9 mouse cellular contexts compared by ENCODE assay signal in the genomic region with DNA sequence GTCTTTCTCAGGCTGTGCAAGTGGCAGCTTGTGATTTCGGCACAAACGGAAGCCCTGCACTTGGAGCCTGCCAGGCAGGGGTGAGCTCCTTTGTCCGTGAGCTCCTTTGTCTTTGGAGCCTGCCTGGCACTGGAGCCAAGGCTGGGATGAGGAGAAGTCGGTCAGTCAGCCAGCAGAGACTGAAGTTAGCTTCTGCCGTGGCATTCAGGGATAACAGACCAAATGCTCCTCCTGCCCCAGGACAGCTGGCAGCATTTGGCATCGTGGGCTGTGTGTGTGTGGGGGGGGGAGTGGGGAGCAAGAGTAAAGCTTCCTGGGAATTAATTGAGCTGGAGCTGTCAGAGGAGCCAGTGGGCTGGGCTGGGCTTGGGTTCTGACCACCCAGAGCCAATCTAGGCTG.
DNase-seq lines count a peak whose midpoint lies in the region; ATAC-seq lines count a peak whose summit lies in the region.
"Had no signal": no experiment of that assay in that cellular context is flagged by ENCODE, and none has a peak within 500 bp of the region (broad histone marks: within the 10 kb centered on the region; RNA-seq: fewer than 3 reads in every experiment).

No protein-coding gene starts in this region.

- H3K36me3 ChIP-seq in forebrain, embryonic 16.5 days (ENCODE audit: control insufficient read depth, insufficient read depth): no peaks in the 10 kb centered on the region
- no peaks in the 10 kb centered on the region for H3K36me3 ChIP-seq in midbrain, embryonic 14.5 days (ENCODE audit: control insufficient read depth, insufficient read depth, low read length)
- no peaks in the 10 kb centered on the region for H3K36me3 ChIP-seq in kidney, embryonic 14.5 days (ENCODE audit: control insufficient read depth, insufficient read depth, low read length)
- H3K36me3 ChIP-seq: stomach, embryonic 15.5 days had no signal

- peak; percentile 19 to 65 for DNase-seq in kidney, postnatal 25 days
- DNase-seq in kidney, adult 9 months: no peak
- peak; percentile 47 to 59 for DNase-seq in cerebellum, adult 18-20 months
- DNase-seq in midbrain, embryonic 14.5 days: peak; percentile 82
- DNase-seq in spleen, adult 12 weeks (ENCODE audit: low spot score): no peak
- no peak for DNase-seq in adrenal gland, adult 18-20 months (ENCODE audit: low spot score in 2 of 2)

- H3K9me3 ChIP-seq in forebrain, embryonic 16.5 days (ENCODE audit: control insufficient read depth, low read length): no peaks in the 10 kb centered on the region
- no peaks in the 10 kb centered on the region for H3K9me3 ChIP-seq in midbrain, embryonic 14.5 days (ENCODE audit: control insufficient read depth, low read length)
- peaks cover 5% of the 10 kb centered on the region; the same call in 1 of the 2 replicates for H3K9me3 ChIP-seq in kidney, embryonic 14.5 days (ENCODE audit: control insufficient read depth, low read length)
- H3K9me3 ChIP-seq: stomach, embryonic 15.5 days had no signal

- no peaks in the 10 kb centered on the region for H3K27me3 ChIP-seq in forebrain, embryonic 16.5 days (replicated peaks; ENCODE audit: control insufficient read depth, insufficient read depth, low read length)
- no peaks in the 10 kb centered on the region for H3K27me3 ChIP-seq in midbrain, embryonic 14.5 days (ENCODE audit: control insufficient read depth, insufficient read depth, low read length)
- peaks cover 44% of the 10 kb centered on the region for H3K27me3 ChIP-seq in kidney, embryonic 14.5 days (ENCODE audit: control insufficient read depth, insufficient read depth, low read length)

- peak overlapping the region; percentile 97 for H3K27ac ChIP-seq in forebrain, embryonic 16.5 days (ENCODE audit: low read length)
- H3K27ac ChIP-seq in midbrain, embryonic 14.5 days (replicated peaks; ENCODE audit: low read depth, low read length): peak overlapping the region; percentile 97
- no peak overlapping the region for H3K27ac ChIP-seq in kidney, embryonic 14.5 days (ENCODE audit: low read depth, low read length)
- H3K27ac ChIP-seq: stomach, embryonic 15.5 days had no signal

- 0% methylated on average over 6 of the region's 6 CpGs for WGBS in forebrain, embryonic 16.5 days
- under 1% methylated on average over 6 of the region's 6 CpGs for whole genome bisulfite sequencing in midbrain, embryonic 14.5 days
- WGBS in kidney, embryonic 14.5 days: 19% methylated on average over 6 of the region's 6 CpGs

- ATAC-seq in forebrain, embryonic 16.5 days: peak; percentile 59
- ATAC-seq in midbrain, embryonic 14.5 days (ENCODE audit: low FRiP score, low TSS enrichment): peak; percentile 21; the same call in 1 of the 2 replicates
- no peak for ATAC-seq in kidney, embryonic 14.5 days (ENCODE audit: low FRiP score, low TSS enrichment)

- peak overlapping the region; percentile 40 for H3K4me2 ChIP-seq in forebrain, embryonic 16.5 days (ENCODE audit: low read length)
- peak overlapping the region; percentile 59 for H3K4me2 ChIP-seq in midbrain, embryonic 14.5 days (ENCODE audit: low read length)
- no peak overlapping the region for H3K4me2 ChIP-seq in kidney, embryonic 14.5 days (replicated peaks; ENCODE audit: low read depth, low read length)
- H3K4me2 ChIP-seq: stomach, embryonic 15.5 days had no signal

- peaks cover 56% of the 10 kb centered on the region for H3K4me1 ChIP-seq in forebrain, embryonic 16.5 days (replicated peaks; ENCODE audit: control insufficient read depth, insufficient read depth, low read length)
- H3K4me1 ChIP-seq in midbrain, embryonic 14.5 days (ENCODE audit: control insufficient read depth, insufficient read depth, low read length): peaks cover 67% of the 10 kb centered on the region
- H3K4me1 ChIP-seq in kidney, embryonic 14.5 days (ENCODE audit: control insufficient read depth, insufficient read depth, low read length): peaks cover 32% of the 10 kb centered on the region

- peak overlapping the region; percentile 48 for H3K9ac ChIP-seq in forebrain, embryonic 16.5 days (replicated peaks; ENCODE audit: low read depth, low read length)
- H3K9ac ChIP-seq in midbrain, embryonic 14.5 days (replicated peaks; ENCODE audit: low read length): peak overlapping the region; percentile 34; the same call in 1 of the 2 replicates
- H3K9ac ChIP-seq in kidney, embryonic 14.5 days (ENCODE audit: low read depth, low read length): no peak overlapping the region
- H3K9ac ChIP-seq: stomach, embryonic 15.5 days had no signal

- no peak overlapping the region for H3K4me3 ChIP-seq in forebrain, embryonic 16.5 days (replicated peaks; ENCODE audit: low read length)
- H3K4me3 ChIP-seq in midbrain, embryonic 14.5 days (replicated peaks; ENCODE audit: low read depth, low read length): no peak overlapping the region
- no peak overlapping the region for H3K4me3 ChIP-seq in kidney, embryonic 14.5 days (ENCODE audit: low read length)
- H3K4me3 ChIP-seq: stomach, embryonic 15.5 days had no signal

Comparison
In these comparisons a context has a peak if more than half of its experiments do, and no peak if none do; other contexts are left out.
1. DNase-seq: peak in kidney, postnatal 25 days (2 of 2), cerebellum, adult 18-20 months (2 of 2) and midbrain, embryonic 14.5 days (single experiment); none in kidney, adult 9 months (single experiment), spleen, adult 12 weeks (single experiment) and adrenal gland, adult 18-20 months (0 of 2).